ENCODE assay signal across 9 mouse cellular contexts in the genomic region with DNA sequence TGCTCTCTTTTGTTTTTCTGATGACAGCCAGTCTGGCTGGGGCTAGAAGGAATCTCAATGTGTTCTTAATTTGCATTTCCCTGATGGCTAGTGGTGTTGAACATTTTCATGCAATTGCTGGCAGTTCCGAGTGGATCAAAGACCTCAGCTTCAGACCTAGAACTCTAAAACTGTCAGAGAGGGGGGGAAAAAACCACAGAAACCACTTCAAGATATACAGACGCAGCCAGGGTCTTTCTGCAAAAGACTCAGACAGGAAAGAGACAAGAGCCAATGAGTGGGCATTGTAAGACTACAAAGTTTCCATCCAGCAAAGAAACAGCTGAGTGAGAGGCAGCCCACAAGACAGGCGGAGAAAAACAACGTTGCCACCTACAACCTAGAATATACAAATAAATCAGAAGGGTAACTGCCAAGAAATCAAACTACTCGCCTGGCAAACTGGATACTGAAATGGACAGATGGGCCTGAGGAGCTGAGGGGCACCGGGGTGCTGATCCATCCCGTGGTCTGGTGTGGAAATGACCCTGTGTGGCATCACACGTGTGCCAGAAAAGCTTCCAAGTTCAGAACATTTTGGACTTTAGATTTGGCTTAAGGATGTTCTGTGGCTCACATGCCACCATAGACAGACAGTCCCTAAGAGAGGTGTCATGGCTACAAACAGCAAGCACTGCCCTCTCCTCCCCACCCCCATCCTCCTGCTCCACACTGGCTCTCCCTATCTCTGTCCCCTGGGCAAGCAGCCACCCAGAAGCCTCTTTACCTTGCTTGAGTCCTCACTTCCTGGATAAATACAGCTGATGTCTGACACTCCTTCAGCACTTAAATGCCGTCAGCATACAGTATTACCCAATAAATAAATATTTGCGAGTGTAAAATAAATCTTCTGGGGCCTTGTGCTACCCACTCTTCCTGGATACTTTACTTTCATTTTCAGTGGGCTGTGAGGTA. TPM values are rescaled to one million over a fixed set of nuclear protein-coding genes. Genes with fewer than 3 reads are reported as not detected.
DNase-seq lines count a peak whose midpoint lies in the region; ATAC-seq and TF ChIP-seq lines count a peak whose summit lies in the region.
"Had no signal": no experiment of that assay in that cellular context is flagged by ENCODE, and none has a peak within 500 bp of the region (broad histone marks: within the 10 kb centered on the region; RNA-seq: fewer than 3 reads in every experiment).

No protein-coding gene starts in this region.

- no peak overlapping the region for H3K9ac ChIP-seq in hindbrain, postnatal 0 days (replicated peaks; ENCODE audit: low read length)
- no peak overlapping the region for H3K9ac ChIP-seq in hindbrain, embryonic 11.5 days (ENCODE audit: low read depth, low read length)
- no peak overlapping the region for H3K9ac ChIP-seq in limb, embryonic 15.5 days
- H3K9ac ChIP-seq in stomach, embryonic 15.5 days: no peak overlapping the region

- no peak for TF ChIP-seq POLR2A in brain, embryonic 14.5 days (IDR thresholded peaks at IDR 0.05; ENCODE audit: borderline replicate concordance, extremely low read depth, insufficient read depth, insufficient read length, poor library complexity, severe bottlenecking)

- intact Hi-C loops in left cerebral cortex, postnatal 14 days (cut with DNase I): no loop called here

- H3K4me2 ChIP-seq in hindbrain, postnatal 0 days (ENCODE audit: low read depth, low read length): no peak overlapping the region
- H3K4me2 ChIP-seq in hindbrain, embryonic 11.5 days (replicated peaks; ENCODE audit: low read depth, low read length): no peak overlapping the region
- H3K4me2 ChIP-seq in limb, embryonic 15.5 days: no peak overlapping the region
- H3K4me2 ChIP-seq in stomach, embryonic 15.5 days: no peak overlapping the region

- TF ChIP-seq CTCF in hindbrain, postnatal 0 days (IDR thresholded peaks at IDR 0.05; ENCODE audit: low read depth): no peak
- no peak for TF ChIP-seq CTCF in brain, embryonic 14.5 days (IDR thresholded peaks at IDR 0.05; ENCODE audit: borderline replicate concordance, extremely low read depth, insufficient read depth, insufficient read length)

- peaks cover 24% of the 10 kb centered on the region for H3K4me1 ChIP-seq in hindbrain, postnatal 0 days (ENCODE audit: insufficient read depth, low read length)
- no peaks in the 10 kb centered on the region for H3K4me1 ChIP-seq in hindbrain, embryonic 11.5 days (replicated peaks; ENCODE audit: control insufficient read depth, insufficient read depth, low read length)
- H3K4me1 ChIP-seq in limb, embryonic 15.5 days: peaks cover 28% of the 10 kb centered on the region
- peaks cover 5% of the 10 kb centered on the region; the same call in 1 of the 2 replicates for H3K4me1 ChIP-seq in stomach, embryonic 15.5 days

- H3K36me3 ChIP-seq in hindbrain, postnatal 0 days (ENCODE audit: insufficient read depth, low read length): no peaks in the 10 kb centered on the region
- H3K36me3 ChIP-seq in hindbrain, embryonic 11.5 days (ENCODE audit: control insufficient read depth, insufficient read depth, low read length): no peaks in the 10 kb centered on the region
- no peaks in the 10 kb centered on the region for H3K36me3 ChIP-seq in limb, embryonic 15.5 days
- H3K36me3 ChIP-seq in stomach, embryonic 15.5 days: no peaks in the 10 kb centered on the region

- no peak overlapping the region for H3K4me3 ChIP-seq in hindbrain, postnatal 0 days (ENCODE audit: low read length)
- no peak overlapping the region for H3K4me3 ChIP-seq in hindbrain, embryonic 11.5 days (ENCODE audit: low read depth, low read length)
- no peak overlapping the region for H3K4me3 ChIP-seq in limb, embryonic 15.5 days
- H3K4me3 ChIP-seq in stomach, embryonic 15.5 days (replicated peaks): no peak overlapping the region

- no peaks in the 10 kb centered on the region for H3K9me3 ChIP-seq in hindbrain, postnatal 0 days (ENCODE audit: low read length)
- no peaks in the 10 kb centered on the region for H3K9me3 ChIP-seq in hindbrain, embryonic 11.5 days (ENCODE audit: control insufficient read depth, low read length)
- no peaks in the 10 kb centered on the region for H3K9me3 ChIP-seq in limb, embryonic 15.5 days
- no peaks in the 10 kb centered on the region for H3K9me3 ChIP-seq in stomach, embryonic 15.5 days

- DNase-seq in hindbrain, postnatal 0 days (ENCODE audit: low spot score): peak; percentile 28
- DNase-seq in hindbrain, embryonic 11.5 days (ENCODE audit: low spot score): no peak
- peak; percentile 67 for DNase-seq in brain, embryonic 14.5 days (ENCODE audit: low read depth)
- DNase-seq in left cerebral cortex, postnatal 14 days (ENCODE audit: low spot score in 2 of 2): no peak
- DNase-seq in heart, adult 11 months: no peak
- no peak for DNase-seq in right cerebral cortex, postnatal 4 days

- no peaks in the 10 kb centered on the region for H3K27me3 ChIP-seq in hindbrain, postnatal 0 days (ENCODE audit: insufficient read depth, low read length)
- H3K27me3 ChIP-seq in hindbrain, embryonic 11.5 days (ENCODE audit: control insufficient read depth, insufficient read depth, low read length): no peaks in the 10 kb centered on the region
- H3K27me3 ChIP-seq in limb, embryonic 15.5 days: no peaks in the 10 kb centered on the region
- H3K27me3 ChIP-seq in stomach, embryonic 15.5 days (replicated peaks): no peaks in the 10 kb centered on the region

- 0 out of 2 replicates have a peak, but pooled peaks have one; percentile 19 for ATAC-seq in hindbrain, postnatal 0 days
- no peak for ATAC-seq in hindbrain, embryonic 11.5 days (ENCODE audit: low FRiP score)
- no peak for ATAC-seq in limb, embryonic 15.5 days (ENCODE audit: insufficient number of reproducible peaks, low FRiP score, low TSS enrichment, low read depth)
- ATAC-seq in stomach, embryonic 15.5 days (ENCODE audit: insufficient read depth, low FRiP score, low read depth): peak; percentile 78

- H3K27ac ChIP-seq in hindbrain, postnatal 0 days: peak overlapping the region; percentile 33
- H3K27ac ChIP-seq in hindbrain, embryonic 11.5 days (ENCODE audit: low read depth, low read length): no peak overlapping the region
- H3K27ac ChIP-seq in limb, embryonic 15.5 days: peak overlapping the region; percentile 47
- 0 out of 2 replicates have a peak overlapping the region, but pooled peaks have one; percentile 26 for H3K27ac ChIP-seq in stomach, embryonic 15.5 days

- WGBS in hindbrain, postnatal 0 days: 40% methylated on average over 10 of the region's 10 CpGs
- WGBS in hindbrain, embryonic 11.5 days: 63% methylated on average over 10 of the region's 10 CpGs
- WGBS in limb, embryonic 15.5 days: 44% methylated on average over 10 of the region's 10 CpGs
- WGBS in stomach, embryonic 15.5 days: 51% methylated on average over 10 of the region's 10 CpGs

RNA-seq across cellular contexts. Expression of a gene that starts 19.8 kb away (rescaled TPM):
- total RNA-seq in hindbrain, postnatal 0 days (2014; rRNA removed): 59.5 and 67.6 TPM in 2 replicates
- 22.4 and 23.1 TPM in 2 replicates for polyA plus RNA-seq in hindbrain, postnatal 0 days (2015; fragmentation: Nextera tagmentation; extraction: Ambion mirVana)
- polyA plus RNA-seq in hindbrain, embryonic 11.5 days (2014; fragmentation: Nextera tagmentation; extraction: Ambion mirVana): 4.4 and 5.6 TPM in 2 replicates
- 13.1 and 26.0 TPM in 2 replicates for polyA plus RNA-seq in brain, embryonic 14.5 days (2012; rRNA removed)
- polyA plus RNA-seq in limb, embryonic 15.5 days (2015; fragmentation: Nextera tagmentation; extraction: Ambion mirVana): 7.2 and 7.8 TPM in 2 replicates
- polyA plus RNA-seq in stomach, embryonic 15.5 days (2015; fragmentation: Nextera tagmentation; extraction: Ambion mirVana): 13.6 and 13.8 TPM in 2 replicates
- total RNA-seq in left cerebral cortex, postnatal 14 days (2021): 10 to 100 TPM; 59.1 to 59.7 TPM

RNA-seq across cellular contexts. Expression of a gene that starts 34.5 kb away (rescaled TPM):
- total RNA-seq in hindbrain, postnatal 0 days (2014; rRNA removed): not detected in 2 replicates
- polyA plus RNA-seq in hindbrain, postnatal 0 days (2015; fragmentation: Nextera tagmentation; extraction: Ambion mirVana): not detected in 2 replicates
- not detected in 2 replicates for polyA plus RNA-seq in hindbrain, embryonic 11.5 days (2014; fragmentation: Nextera tagmentation; extraction: Ambion mirVana)
- not detected in 2 replicates for polyA plus RNA-seq in brain, embryonic 14.5 days (2012; rRNA removed)
- polyA plus RNA-seq in limb, embryonic 15.5 days (2015; fragmentation: Nextera tagmentation; extraction: Ambion mirVana): not detected in 2 replicates
- not detected in 2 replicates for polyA plus RNA-seq in stomach, embryonic 15.5 days (2015; fragmentation: Nextera tagmentation; extraction: Ambion mirVana)
- not detected for total RNA-seq in left cerebral cortex, postnatal 14 days (2021)
- polyA plus RNA-seq: intestine, embryonic 14.5 days had no signal

RNA-seq across cellular contexts. Expression of a gene that starts 46.0 kb away (rescaled TPM):
- total RNA-seq in hindbrain, postnatal 0 days (2014; rRNA removed): 1.6 and 5.3 TPM in 2 replicates
- 2.3 and 2.6 TPM in 2 replicates for polyA plus RNA-seq in hindbrain, postnatal 0 days (2015; fragmentation: Nextera tagmentation; extraction: Ambion mirVana)
- polyA plus RNA-seq in hindbrain, embryonic 11.5 days (2014; fragmentation: Nextera tagmentation; extraction: Ambion mirVana): 0.31 and 0.85 TPM in 2 replicates
- 2.3 and 2.4 TPM in 2 replicates for polyA plus RNA-seq in brain, embryonic 14.5 days (2012; rRNA removed)
- polyA plus RNA-seq in limb, embryonic 15.5 days (2015; fragmentation: Nextera tagmentation; extraction: Ambion mirVana): 1.0 and 1.8 TPM in 2 replicates
- polyA plus RNA-seq in stomach, embryonic 15.5 days (2015; fragmentation: Nextera tagmentation; extraction: Ambion mirVana): 1.1 and 1.2 TPM in 2 replicates
- 1 to 10 TPM; 3.4 to 4.2 TPM for total RNA-seq in left cerebral cortex, postnatal 14 days (2021)

Comparison
In these comparisons a context has a peak if more than half of its experiments do, and no peak if none do; other contexts are left out.
1. ATAC-seq: peak in hindbrain, postnatal 0 days (single experiment) and stomach, embryonic 15.5 days (single experiment); none in hindbrain, embryonic 11.5 days (single experiment) and limb, embryonic 15.5 days (single experiment).
2. DNase-seq: peak in hindbrain, postnatal 0 days (single experiment) and brain, embryonic 14.5 days (single experiment); none in hindbrain, embryonic 11.5 days (single experiment), left cerebral cortex, postnatal 14 days (0 of 2), heart, adult 11 months (single experiment) and right cerebral cortex, postnatal 4 days (single experiment).